Mouse (Mus musculus): ENCODE measurements at regions not wholly inside any gene's neighbourhood (a gene's known extent, or its start where the extent isn't known, plus 50 kb on each side); places are given as distances from the start of the nearest gene placed in this dataset.

- TF ChIP-seq CTCF (IDR thresholded peaks at IDR 0.05; ENCODE audit: insufficient read depth, low read depth, low read length) (no peak), POLR2A (IDR thresholded peaks at IDR 0.05; ENCODE audit: insufficient read depth, low read depth, low read length) (no peak)
Measured at GRCm38 (mm10) chr3:21633600-21634221, 442.7 kb upstream of the Tbl1xr1 start.
